Mouse (Mus musculus) heart, adult 2 months (tissue): ENCODE measurements around the gene Fgf12.

Source experiments
- CTCF ChIP-seq: fragments of 200-600 bp; IDR thresholded peaks from 2 replicates; pipeline ENCODE4 v1.8.1; 2022; ENCODE audit warnings: antibody characterized with exemption, mild to moderate bottlenecking, moderate library complexity
- POLR2A ChIP-seq: fragments of 200-500 bp; IDR thresholded peaks from 2 replicates; pipeline ENCODE4 v1.6.1; 2011; ENCODE audit warnings: mild to moderate bottlenecking, low read depth, low read length, control low read depth; ENCODE audit not compliant: insufficient read depth

DNA sequence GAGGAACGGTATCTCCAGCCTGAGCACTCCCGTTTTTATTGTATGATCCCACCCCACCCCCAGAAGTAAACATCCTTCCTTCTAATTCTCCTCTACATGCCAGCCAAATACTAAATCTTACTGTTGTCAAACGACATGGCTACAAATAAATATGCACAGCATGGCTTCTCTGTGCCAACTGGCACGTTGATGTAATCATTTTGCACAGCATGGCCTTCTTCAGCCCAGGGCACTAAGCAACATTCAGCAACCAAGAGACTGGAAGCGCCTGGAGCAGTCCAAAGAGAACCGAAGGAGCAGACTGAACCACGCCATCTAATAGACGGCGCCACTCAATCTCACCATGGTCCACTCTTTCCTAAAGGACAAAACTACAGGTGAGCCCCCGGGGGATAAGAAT, 100.2 kb downstream of the Fgf12 start:
- no peak for TF ChIP-seq CTCF
- no peak for TF ChIP-seq POLR2A
